Mouse (Mus musculus) bone marrow macrophage, adult 2 months (primary cell): ENCODE measurements around the gene Arhgap27.

Source experiments
- CTCF ChIP-seq: IDR thresholded peaks from 2 replicates; pipeline ENCODE4 v1.5.1; 2012; ENCODE audit warnings: low read depth, mild to moderate bottlenecking, low read length, moderate library complexity
- POLR2A ChIP-seq: IDR thresholded peaks from 2 replicates; pipeline ENCODE4 v1.6.1; 2012; ENCODE audit warnings: mild to moderate bottlenecking, low read depth, low read length, borderline replicate concordance

GRCm38 (mm10) chr11:103404618-103405017 is 41.1 kb upstream of the Arhgap27 start:
- TF ChIP-seq CTCF (no peak), POLR2A (no peak)
